Mouse (Mus musculus) ovary, adult 18-20 months (tissue): ENCODE data around the gene Mmrn2.
A peak's percentile ranks its signal among the peaks of the same experiment; 100 is the strongest.
"Not testable (repeated sequence)": the region's sequence is repeated elsewhere in the genome, so short reads cannot be mapped to it uniquely, and the experiment has no call there.

Source experiments
- DNase-seq: peaks from one replicate; pipeline ENCODE4 v3.0.0; 2022; ENCODE audit warnings: low spot score, mixed read lengths

Mmrn2 gene

DNA sequence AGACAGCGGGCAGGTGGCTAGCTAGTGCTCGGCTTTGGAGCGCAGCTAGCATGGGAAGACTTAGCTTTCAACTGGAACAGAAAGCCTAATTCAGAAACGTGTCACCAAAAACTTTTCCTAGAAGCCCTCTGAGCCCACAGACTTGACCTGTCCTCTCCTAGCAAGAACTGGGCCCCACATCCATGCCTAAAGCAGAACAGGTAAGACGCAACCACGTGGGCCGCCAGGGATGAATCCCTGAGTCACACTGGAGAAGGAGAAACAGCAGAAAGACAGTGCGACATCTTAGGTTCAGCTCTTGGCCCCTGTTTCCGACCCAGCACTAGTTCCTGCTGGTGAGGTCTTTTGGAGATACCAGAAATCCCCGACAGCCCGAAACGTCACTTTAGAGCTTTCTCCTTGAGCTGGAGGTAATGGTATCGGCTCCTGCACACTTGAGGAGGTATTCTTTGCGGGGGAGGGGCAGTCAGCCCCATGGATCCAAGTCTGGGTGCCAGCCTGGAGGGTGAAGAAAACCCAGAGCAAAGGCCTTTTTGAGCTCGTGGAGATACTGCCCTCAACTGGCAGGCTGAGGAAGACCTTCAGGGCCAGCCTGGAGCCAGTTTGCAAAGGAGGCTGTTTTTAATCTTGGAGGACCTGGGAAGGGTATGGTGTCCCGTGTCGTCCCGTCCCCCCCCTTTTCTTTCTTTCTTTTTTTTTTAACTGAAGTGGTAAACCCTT, 12.4 kb upstream of the Mmrn2 start:
- DNase-seq, result peak; percentile 63

DNA sequence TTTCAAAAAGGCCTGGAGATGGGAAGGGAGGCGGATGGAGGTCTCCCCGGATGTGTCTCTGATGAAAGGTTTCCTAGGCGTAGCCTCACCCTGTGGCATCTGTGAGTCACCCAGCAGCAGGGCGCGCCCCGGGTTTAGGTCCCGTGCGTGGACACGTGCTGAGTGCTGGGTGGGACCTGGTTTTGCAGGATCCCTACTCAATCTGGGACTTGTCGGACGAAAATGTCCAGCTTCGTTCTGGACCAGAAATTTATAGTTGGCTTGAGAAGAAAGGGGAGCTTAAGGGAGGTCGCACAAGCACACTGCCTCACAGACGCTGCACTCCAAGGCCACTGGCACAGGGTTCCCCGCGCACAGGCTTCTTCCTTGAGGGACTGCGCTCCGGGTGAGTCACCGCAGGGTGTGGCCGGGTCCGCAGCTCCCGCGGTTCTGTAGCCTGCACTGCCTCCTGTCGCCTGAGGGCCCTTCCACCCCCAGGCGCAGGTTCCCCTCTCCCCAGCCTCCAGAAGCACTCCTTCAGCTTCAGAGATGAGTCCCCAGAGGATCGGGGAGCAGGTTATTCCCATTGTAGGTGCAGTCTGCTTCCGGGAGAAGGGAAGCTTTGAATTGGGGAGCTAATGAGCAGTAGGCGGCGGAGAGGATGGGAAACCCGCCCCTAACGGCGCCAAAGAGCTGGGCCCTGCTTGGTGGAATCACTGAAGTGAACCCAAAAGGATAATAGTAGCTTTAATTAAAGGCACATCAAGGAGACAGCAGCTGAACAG, 11.6 kb upstream of the Mmrn2 start:
- DNase-seq, result peak; percentile 66

DNA sequence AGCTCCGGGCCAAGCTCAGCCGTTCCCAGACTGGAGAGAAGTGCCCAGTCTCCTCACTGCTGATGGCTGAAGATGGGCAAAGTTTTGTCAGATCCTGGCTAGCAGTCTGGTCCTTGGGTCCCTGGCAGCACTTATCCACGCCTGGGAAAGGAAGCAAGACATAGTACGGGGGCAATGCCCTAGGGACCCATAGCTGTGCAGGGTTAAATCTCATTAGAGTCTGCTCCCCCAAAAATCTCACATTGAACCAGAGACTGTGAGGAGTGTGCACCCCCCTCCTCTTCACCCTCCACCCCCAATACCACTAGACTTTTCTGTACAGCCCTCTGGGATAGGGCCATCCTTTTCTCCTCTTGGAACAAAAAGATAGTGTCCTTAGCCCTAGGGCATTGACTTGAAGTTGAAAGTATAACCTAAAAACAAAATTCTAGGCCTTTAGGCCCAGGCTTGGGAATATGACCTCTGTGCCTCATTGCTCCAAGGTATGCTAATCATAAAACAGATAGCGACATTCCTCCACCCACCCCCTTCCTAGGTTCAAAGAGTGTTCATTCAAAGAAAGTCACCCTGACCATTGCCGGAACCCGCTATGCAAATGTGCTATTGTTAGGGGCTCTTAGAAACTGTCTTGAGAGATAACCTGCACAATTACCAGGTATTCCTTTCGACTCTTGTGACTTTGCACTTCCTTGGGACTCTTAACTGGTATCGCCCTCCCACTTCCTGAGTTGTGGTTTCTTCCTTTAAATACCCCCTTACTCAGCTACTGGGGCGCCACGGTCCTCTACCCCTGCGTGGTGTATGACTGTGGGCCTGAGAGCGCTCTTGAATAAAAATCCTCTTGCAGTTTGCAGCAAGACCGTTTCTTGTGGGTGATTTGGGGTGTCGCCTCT, 10.8 kb upstream of the Mmrn2 start:
- DNase-seq, result not testable (repeated sequence)

DNA sequence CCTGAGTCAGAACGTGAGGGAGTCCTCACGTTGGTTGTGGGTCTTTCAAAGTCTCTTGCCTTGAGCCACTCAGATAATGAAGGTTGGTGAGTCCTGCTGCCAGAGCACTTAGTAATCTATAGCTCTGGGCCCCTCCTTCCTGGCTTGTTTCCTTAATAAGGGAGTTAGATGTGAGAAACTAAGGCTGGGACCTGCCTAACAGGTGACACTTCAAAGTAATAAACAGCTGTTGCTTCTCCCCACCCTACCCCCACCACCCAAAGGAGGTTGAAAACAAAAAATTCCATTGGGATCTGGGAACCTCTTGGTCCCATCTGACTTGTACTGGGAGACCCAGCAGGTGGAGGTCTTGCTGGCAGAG, 10.1 kb upstream of the Mmrn2 start:
- no peak for DNase-seq

DNA sequence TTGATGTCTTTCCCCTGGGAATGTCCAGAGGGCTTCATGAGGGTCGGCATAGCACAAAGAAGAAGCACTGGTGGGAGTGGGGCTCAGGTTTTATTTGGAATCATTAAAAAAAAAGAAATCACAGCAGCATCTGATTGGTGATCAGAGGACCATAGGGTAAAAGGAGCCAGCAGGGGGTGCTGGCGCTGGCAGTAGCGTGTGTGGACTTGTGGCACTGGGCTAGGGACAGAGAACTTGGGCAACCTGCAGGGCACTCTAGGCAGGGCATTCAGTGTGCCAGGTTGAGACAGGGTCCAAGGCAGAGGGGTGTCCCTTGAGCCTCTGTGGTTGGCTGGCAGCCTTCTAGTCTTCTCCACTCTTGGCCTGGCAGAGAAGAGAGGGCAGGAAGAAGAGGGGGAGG, 5.1 kb upstream of the Mmrn2 start:
- no peak for DNase-seq

DNA sequence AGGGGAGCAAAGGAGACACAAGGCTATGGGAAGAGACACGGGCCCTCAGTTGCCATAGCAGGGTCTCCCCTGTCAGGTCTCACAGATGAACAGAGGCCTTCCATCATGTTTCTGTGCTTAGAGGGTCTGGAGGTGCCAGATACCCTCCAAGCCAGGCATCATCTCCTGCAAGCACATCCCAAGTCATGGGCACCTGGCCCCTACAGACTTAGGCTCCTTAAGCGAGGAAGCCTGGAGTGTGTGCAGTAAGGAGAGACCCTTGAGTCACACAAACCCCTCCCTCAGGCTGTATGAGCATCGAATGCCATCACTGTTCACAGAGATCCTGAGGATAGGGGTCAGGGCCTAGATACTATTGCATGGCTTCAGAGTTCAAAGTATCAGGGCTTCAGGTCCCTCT, 4.3 kb upstream of the Mmrn2 start:
- DNase-seq, result no peak

DNA sequence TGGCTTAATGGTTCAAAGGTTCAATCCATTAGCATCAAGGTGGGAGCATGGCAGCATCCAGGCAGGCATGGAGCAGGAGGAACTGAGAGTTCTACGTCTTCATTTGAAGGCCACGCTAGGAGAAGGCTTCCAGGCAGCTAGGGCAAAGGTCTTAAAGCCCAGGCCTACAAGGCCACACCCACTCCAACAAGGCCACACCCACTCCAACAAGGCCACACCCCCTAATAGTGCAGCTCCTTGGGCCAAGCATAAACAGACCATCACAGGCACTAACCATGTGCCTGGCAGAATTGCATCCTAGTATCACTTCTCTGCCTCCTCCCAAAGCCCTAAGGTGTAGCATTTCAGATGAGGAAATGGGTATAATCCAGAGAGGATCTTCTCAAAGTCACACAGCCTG, 3.5 kb upstream of the Mmrn2 start:
- no peak for DNase-seq

DNA sequence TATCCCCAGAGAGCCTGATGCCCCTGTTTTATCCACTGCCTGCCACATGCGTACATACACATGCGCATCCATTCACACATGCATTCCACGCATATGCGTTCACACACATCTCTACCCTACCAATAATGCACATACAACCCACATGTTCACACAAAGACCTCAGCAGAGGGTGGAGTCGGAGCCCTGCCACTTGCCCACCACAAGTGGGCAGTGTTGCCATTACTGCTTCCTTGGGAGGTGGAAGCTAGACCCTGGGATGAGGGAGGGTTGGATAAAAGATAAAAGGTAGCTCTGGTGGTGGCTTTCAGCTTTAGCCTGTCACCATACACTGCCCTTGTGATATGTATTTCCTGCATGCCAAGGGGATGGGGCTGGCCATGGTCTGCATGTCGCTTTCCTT, 2.6 kb upstream of the Mmrn2 start:
- DNase-seq, result no peak

DNA sequence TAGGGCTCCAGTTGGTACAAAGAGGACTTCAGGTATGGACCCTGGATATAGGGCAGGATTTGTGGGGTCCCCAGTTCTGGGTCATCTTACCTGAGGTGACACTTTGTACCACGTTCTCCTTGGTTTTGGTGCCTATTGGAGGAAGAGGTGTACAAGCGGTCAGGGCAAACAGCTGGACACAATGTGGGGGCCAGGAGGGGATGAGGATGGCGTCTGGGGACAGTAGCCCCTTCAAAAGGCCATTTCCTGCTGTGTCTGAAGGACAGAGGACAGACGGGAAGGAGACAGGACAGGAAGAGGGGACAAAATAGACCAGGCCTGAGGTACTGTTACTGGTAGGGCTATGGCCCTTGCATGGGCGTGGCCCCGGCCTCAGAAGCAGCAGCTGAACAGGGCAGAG, 1.7 kb upstream of the Mmrn2 start:
- DNase-seq, result no peak

DNA sequence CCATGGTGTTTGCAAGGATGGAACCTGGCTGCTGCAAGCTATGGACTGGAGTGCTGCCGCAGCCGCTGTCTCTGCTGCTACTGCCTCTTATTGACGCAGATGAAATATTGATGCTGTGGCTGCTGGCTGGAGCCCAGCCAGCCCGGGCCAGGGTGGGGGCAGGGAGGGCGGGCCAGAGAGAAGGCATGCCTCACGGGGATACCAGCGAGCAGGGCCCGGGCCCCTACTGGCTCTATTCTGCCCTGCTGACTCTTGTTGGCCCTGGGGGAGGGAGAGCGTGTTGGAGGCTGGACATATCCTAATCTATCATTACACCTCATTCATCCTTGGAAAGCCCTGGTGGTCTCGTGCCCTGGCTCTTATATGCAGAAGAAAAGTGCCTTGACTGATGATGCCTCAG, 688 bp upstream of the Mmrn2 start, which contains the start of gene Sncg:
TSS of gene Sncg (minus strand) at position 213 of the 400 bp plus-strand sequence.
- no peak for DNase-seq

DNA sequence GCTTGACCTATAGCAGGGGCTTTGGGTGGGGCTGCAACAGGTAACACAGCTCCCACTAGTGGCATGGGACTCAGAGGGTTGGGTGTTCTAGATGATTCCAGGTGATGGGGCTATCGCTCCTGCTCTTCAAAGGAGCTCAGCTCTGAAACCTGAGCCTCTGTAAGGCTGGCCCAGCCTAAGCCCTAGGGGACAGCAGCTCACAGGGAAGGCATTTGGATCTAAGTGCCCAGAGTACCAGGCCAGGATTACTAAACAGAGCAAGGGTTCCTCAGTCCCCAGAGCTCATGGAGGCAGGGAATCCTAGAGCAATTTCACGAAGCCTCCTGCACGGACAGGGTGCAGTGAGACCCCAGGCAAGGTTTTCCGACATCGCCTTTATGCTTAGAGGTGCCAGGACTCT, 676 bp downstream of the Mmrn2 start:
- no peak for DNase-seq

DNA sequence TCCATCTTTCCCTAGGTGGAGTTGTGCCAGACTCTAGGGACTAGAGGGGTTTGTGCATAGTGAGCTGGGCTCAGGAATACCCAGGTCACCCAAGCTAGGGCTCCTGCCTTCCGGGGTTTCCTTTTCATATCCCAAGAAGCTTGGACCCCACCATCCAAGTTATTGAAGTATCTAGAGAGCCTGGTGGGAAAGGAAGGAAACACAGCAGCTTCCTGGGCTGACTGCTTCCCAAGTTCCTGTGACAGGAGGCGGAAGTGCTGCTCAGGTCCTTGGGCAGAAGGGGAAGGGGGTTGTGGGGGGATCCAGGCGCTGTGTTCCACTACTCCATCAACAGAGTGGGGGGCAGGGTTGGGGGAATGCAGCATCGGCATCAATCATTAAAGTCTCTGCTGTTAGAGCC, 1.9 kb downstream of the Mmrn2 start:
- DNase-seq, result no peak

DNA sequence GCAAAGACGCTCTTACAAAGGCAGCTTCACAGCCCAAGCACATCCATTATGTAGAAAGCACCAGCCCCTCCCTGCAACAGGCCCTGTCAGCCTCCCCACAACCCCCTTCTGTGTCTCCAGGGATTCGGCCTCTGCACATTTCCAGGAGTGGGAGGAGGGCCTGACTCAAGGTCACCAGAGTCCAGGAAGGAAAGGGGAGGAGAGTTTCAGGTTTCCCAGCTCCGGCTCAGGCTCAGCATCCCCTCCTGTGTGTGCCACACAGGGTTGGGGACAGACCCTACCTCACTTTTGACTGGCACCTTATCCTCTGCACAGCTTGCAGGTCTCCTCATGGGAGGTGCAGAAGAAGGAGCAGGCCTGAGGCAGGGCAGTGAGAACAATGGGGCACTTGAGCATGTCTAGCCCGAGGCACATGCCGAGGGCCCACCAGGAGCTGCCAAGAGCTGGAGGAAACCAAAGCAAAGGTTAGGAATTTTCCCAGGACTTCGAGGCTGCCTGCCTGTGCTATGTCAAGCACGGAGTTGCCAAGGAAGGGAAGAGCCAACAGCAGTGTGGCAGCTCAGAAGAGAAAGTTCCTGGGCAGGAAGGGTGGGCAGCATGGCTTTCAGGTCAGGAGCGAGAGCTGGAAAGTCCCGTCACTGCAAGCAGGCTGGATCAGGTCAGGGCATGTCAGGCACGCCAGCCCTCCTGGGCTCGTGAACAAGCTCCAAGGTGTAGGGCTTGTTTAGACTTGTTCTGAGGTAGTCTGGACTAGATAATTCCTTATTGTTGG, 3.5 kb downstream of the Mmrn2 start:
- peak; percentile 42 for DNase-seq

DNA sequence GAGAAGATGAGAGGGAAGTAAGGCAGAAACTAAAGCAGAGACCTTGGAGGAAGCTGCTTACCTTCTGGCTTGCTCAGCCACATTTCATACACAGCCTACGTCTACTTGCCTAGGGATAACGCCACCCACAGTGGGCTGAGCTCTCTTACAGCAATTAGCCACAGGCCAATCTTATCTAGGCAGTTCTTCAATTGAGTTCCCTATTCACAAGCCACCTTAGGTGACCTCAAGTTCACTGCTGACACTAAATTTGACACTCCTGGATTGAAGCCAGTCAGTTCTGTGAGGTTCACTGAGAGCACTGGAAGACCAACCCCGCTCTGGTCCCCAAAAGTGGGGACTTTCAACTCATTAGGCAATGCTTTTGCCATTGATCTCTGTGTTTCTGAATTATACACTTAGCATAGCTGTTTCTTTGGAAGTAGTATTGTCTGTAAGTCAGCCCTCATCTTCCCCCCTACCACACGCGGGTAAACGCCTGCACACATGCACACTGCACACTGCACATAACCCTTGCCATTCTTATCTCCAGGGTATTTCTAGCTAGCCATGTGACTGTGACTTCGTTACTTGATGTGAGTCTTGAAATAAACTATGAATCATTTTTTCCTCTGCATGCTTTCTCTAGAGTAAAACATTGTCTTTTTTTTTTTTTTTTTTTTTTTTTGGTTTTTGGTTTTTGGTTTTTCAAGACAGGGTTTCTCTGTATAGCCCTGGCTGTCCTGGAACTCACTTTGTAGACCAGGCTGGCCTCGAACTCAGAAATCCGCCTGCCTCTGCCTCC, 7.8 kb downstream of the Mmrn2 start:
- DNase-seq, result no peak

DNA sequence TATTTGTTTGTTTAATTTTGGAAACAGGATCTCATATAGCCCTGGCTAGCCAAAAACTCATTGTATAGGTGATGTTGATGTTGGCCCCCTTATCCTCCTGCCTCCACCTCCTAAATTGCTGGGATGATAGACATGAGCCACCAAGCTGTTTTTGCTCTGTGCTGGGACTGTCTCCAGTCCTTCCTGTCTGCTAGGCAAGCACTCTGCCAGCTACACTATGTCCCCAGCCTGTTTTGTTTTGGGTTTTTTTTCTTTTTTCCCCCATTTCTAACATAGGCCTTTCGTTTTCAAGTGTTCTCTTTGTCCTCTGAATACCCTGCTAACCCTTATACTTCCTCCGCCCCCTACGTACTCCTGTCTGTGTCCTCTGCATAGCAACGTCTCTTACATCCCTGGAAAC, 18.0 kb downstream of the Mmrn2 start:
- DNase-seq, result no peak

DNA sequence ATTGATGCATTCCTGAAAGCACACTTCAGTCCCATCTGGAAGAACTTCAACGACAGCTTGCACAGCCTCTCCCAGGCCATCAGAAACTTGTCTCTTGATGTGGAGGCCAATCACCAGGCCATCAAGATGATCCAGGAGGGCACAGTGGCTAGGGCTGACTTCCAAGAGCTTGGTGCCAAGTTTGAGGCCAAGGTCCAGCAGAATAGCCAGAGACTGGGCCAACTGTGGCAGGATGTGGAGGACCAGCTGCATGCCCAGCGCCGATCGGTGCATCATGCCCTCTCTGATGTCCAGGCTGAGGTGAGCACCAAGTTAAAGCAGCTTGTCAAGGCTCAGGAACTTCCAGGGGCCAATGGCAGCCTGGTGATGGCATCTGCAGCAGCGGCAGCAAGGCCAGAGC, 22.6 kb downstream of the Mmrn2 start:
- no peak for DNase-seq

DNA sequence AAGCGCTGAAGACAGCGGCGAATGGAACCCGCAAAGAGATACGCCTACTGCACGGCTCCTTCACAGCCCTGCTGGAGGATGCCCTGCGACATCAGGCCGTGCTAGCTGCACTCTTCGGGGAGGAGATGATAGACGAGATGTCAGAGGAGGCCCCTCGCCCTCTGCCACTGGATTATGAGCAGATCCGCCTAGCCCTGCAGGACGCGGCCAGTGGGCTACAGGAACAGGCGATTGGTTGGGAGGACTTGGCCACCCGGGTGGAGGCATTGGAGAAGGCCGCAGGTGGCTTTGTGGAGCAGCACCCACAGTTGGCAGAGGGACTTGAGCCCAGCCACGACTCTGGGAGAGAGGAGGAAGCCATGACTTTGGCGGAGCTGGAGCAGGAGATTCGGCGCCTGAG, 23.6 kb downstream of the Mmrn2 start:
- no peak for DNase-seq

DNA sequence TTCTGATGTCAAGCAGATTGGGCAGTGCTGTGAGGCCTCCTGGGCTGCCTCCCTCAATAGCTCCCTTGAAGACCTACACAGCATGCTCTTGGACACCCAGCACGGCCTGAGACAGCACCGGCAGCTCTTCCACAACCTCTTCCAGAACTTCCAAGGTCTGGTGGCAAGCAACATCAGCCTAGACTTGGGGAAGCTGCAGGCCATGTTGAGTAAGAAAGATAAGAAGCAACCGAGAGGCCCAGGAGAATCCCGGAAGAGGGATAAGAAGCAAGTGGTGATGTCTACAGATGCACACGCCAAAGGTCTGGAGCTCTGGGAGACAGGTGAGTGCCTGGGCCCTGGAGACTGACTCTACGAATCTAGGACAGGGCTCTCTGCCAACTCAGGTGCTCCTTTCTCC, 24.0 kb downstream of the Mmrn2 start:
- no peak for DNase-seq

DNA sequence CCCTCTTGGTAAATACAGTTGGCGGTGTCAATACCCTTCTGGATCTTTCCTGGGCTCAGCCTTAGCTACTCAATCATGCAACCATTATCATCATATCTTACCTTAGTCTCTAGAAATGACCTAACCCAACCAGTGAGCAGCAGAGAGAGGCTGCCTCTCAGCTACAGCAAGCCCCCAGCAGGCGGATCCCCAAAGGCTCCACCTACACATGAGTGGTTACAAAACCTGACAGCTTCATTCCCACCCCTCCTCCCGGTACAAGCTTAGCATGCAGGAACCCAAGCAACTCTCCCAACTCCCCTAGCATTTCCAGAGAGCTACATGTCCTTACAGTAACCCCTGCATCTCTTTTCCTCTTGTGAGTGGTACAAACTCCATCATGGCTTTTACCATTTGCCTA, 24.8 kb downstream of the Mmrn2 start:
- DNase-seq, result no peak

DNA sequence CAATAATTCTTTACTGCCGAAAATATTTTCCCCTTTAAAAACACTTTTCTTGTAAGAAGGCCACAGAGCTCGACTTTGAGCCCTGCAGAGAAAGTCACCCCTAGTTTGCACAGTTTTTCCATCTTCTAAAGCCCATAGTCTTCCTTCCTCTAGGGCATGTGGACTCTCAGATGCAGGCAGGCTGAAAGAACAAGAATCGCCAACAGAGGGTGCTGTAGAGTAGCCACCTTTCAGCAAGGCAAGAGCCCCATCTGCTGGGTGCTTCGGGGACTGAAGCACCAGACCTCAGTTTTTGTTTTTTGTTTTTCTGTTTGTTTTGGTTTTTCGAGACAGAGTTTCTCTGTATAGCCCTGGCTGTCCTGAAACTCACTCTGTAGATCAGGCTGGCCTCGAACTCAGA, 25.9 kb downstream of the Mmrn2 start:
- peak; percentile 23 for DNase-seq

DNA sequence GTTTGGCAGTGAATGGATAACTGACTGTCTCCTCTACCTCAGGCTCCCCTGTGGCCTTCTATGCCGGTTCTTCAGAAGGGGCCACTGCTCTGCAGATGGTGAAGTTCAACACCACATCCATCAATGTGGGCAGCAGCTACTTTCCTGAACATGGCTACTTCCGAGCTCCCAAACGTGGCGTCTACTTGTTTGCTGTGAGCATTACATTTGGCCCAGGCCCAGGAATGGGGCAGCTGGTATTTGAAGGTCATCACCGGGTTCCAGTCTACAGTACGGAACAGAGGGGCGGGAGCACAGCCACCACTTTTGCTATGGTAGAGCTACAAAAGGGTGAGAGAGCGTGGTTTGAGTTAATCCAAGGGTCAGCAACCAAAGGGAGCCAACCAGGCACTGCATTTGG, 27.6 kb downstream of the Mmrn2 start:
- DNase-seq, result peak; percentile 21
